Mouse (Mus musculus): Measurements from ENCODE around the gene Dync1i1.

The Dync1i1 gene

GRCm38 (mm10) chr6:6058548-6058947 is 333.1 kb downstream of the Dync1i1 start:
- no peak for DNase-seq (ENCODE audit: low spot score in 2 of 2)

GRCm38 (mm10) chr6:6067201-6067600 is 341.8 kb downstream of the Dync1i1 start:
- no peak for DNase-seq (ENCODE audit: low spot score in 2 of 2)

GRCm38 (mm10) chr6:6070015-6070414 is 344.6 kb downstream of the Dync1i1 start:
- DNase-seq (ENCODE audit: low spot score in 2 of 2), result no peak

- no peak for DNase-seq (ENCODE audit: low spot score in 2 of 2)
Measured at GRCm38 (mm10) chr6:6071038-6071437, 345.6 kb downstream of the Dync1i1 start.

- DNase-seq (ENCODE audit: low spot score in 2 of 2), result no peak
Measured at GRCm38 (mm10) chr6:6075940-6076447, 350.6 kb downstream of the Dync1i1 start.

GRCm38 (mm10) chr6:6077234-6077633 is 351.8 kb downstream of the Dync1i1 start:
- no peak for DNase-seq (ENCODE audit: low spot score in 2 of 2)

Data from spleen, postnatal 36 days (tissue).